Mouse (Mus musculus) small intestine, adult 2 months (tissue): ENCODE measurements at regions not wholly inside any gene's neighbourhood (a gene's known extent, or its start where the extent isn't known, plus 50 kb on each side); places are given as distances from the start of the nearest gene placed in this dataset.

Experiments used
- H3K27ac ChIP-seq: fragments of 200-500 bp; 2 replicates; pipeline ENCODE4 v1.5.1; 2012; ENCODE audit warnings: low read depth, low read length, control low read depth, inconsistent platforms; ENCODE audit not compliant: insufficient read depth
- H3K27me3 ChIP-seq: fragments of 200-500 bp; 2 replicates; pipeline ENCODE4 v1.6.1; 2012; ENCODE audit warnings: mild to moderate bottlenecking, moderate library complexity, low read length, inconsistent platforms; ENCODE audit not compliant: control insufficient read depth, insufficient read depth
- H3K36me3 ChIP-seq: fragments of 200-500 bp; 2 replicates; pipeline ENCODE4 v1.6.1; 2012; ENCODE audit warnings: mild to moderate bottlenecking, low read length, control low read depth, inconsistent platforms; ENCODE audit not compliant: control insufficient read depth, insufficient read depth
- H3K4me1 ChIP-seq: fragments of 200-500 bp; 2 replicates; pipeline ENCODE4 v1.6.1; 2012; ENCODE audit warnings: low read length, inconsistent platforms, mixed read lengths; ENCODE audit not compliant: control insufficient read depth, insufficient read depth, insufficient read length
- H3K4me3 ChIP-seq: fragments of 200-500 bp; 2 replicates; pipeline ENCODE4 v1.5.1; 2012; ENCODE audit warnings: low read depth, mild to moderate bottlenecking, control low read depth, inconsistent platforms, low read length, moderate library complexity
- CTCF ChIP-seq: fragments of 200-500 bp; IDR thresholded peaks from 2 replicates; pipeline ENCODE4 v1.5.1; 2012; ENCODE audit warnings: low read depth, mild to moderate bottlenecking, control low read depth, inconsistent platforms, low read length, moderate library complexity, mixed read lengths; ENCODE audit not compliant: insufficient replicate concordance, insufficient read length; ENCODE audit errors: extremely low read depth
- POLR2A ChIP-seq: fragments of 200-500 bp; IDR thresholded peaks from 2 replicates; pipeline ENCODE4 v1.6.1; 2012; ENCODE audit warnings: low read depth, mild to moderate bottlenecking, control low read depth, inconsistent platforms, low read length, moderate library complexity
- WGBS: fragments of 180-500 bp; shearing (Covaris S2); methylation state at CpG from one replicate; pipeline ENCODE4 v1.1.7; 2018; 5-methylcytosine and 5-hydroxymethylcytosine counted together

DNA sequence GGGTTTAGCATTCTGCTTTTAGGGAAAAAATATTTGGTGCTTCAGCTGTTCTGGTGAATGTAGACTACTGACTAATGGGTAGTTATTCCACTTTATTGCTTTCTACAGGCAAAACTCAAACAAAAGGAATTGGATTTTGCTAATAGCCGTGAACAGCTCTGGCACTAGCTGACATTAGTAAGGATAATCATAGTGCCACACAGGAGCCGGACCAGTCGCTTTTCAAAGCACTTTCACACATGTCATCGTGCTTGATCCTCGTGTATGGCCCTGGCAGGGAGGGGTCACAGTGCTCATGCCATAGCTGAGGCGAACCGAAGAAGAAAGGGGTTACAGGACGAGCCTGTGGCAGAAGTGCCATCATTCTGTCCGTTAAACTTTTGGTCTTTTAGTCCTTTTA, 153.2 kb upstream of the Atp5g3 start:
- Histone ChIP-seq H3K27ac (no peak overlapping the region), H3K36me3 (no peaks in the 10 kb centered on the region), H3K4me3 (no peak overlapping the region), H3K27me3 (no peaks in the 10 kb centered on the region; the same call in 1 of the 2 replicates), H3K4me1 (no peaks in the 10 kb centered on the region; the same call in 1 of the 2 replicates)
- 69% methylated on average over 9 of the region's 9 CpGs for WGBS
- TF ChIP-seq POLR2A (no peak), CTCF (no peak)

DNA sequence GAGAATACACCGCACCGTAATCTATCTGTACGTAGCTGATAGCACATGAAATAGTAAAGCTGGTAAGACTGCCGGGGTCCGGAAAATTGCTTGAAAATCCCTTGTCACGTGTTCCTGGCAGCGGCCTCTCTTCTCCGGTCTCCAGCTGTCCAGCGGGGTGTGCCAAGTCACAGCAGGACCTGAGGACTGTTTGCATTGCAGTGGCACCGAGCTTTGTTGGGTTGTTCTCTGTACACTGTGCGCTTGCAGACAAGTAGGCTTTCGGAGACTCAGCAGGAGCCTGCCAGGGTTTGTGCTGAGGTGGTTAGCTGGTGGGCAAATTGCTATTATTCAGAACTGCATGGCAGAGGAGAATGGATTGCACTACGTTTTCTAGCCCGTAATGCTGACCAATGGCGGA, 152.7 kb upstream of the Atp5g3 start:
- H3K4me1 ChIP-seq: no peaks in the 10 kb centered on the region; the same call in 1 of the 2 replicates
- no peak overlapping the region for H3K27ac ChIP-seq
- H3K36me3 ChIP-seq: no peaks in the 10 kb centered on the region
- 77% methylated on average over 15 of the region's 15 CpGs for WGBS
- no peak overlapping the region for H3K4me3 ChIP-seq
- no peaks in the 10 kb centered on the region; the same call in 1 of the 2 replicates for H3K27me3 ChIP-seq
- TF ChIP-seq POLR2A (no peak), CTCF (no peak)

DNA sequence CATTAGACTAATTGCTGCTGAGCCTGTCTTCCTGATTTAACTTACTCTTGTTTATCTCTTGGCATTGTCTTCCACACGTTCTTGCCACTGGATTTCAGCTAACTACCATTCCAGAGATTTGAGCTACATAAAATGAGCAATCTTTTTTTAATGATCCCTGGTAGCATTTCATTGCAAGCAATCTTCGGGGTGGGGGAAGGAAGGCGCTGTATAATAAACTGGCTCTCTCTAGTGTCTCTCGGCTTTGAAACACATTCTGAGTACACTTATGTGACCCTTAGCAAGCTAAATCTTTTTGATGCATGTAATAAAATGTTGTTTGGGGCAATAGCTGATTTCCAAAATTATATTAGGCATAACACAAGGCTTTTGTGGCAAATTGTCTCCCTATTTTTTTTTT, 152.2 kb upstream of the Atp5g3 start:
- Histone ChIP-seq H3K27me3 (no peaks in the 10 kb centered on the region; the same call in 1 of the 2 replicates), H3K4me1 (no peaks in the 10 kb centered on the region; the same call in 1 of the 2 replicates), H3K36me3 (no peaks in the 10 kb centered on the region), H3K4me3 (no peak overlapping the region), H3K27ac (no peak overlapping the region)
- WGBS: 63% methylated on average over 4 of the region's 4 CpGs
- TF ChIP-seq CTCF: no peak
- TF ChIP-seq POLR2A: no peak

DNA sequence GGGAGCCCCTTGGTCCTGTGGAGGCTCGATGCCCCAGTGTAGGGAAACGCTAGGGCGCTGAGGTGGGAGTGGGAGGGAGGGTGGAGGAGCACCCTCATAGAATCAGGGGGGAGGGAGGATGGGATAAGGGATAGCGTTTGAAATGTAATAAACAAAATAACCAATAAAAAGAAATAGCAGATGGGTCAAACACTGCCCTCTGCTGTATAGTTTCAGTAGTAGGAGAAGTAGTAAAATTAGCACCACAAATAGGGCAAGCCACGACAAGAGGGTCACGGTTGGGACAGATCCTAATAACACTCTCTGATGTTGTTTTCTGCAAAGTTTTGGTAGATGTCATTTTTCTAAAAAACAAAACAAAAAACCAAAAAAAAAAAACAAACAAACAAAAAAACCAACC, 131.3 kb upstream of the Atp5g3 start:
- 61% methylated on average over 6 of the region's 6 CpGs for WGBS
- Histone ChIP-seq H3K27ac (no peak overlapping the region), H3K4me1 (peaks cover 4% of the 10 kb centered on the region; the same call in 1 of the 2 replicates), H3K4me3 (no peak overlapping the region), H3K27me3 (no peaks in the 10 kb centered on the region), H3K36me3 (no peaks in the 10 kb centered on the region)
- no peak for TF ChIP-seq POLR2A
- no peak for TF ChIP-seq CTCF

DNA sequence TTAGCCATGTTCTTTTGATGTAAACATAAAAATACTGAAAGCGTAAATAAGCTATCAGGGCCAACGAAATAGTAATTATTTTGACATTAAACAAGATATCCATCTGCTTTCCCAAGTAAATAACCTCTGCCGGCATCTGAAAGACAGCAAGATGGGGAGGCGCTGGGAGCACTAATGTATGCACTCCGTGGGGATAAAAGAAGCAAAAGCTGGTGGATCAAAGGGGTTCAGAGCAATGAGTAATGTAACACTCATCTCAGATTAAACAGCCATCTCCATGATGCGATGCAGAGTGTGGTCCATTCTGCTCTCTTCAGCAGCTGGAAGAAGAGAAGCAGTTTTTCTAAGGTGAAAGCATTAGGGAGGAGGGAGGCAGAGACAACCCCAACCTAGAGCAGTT, 128.5 kb upstream of the Atp5g3 start:
- Histone ChIP-seq H3K4me1 (peaks cover 4% of the 10 kb centered on the region; the same call in 1 of the 2 replicates), H3K27me3 (no peaks in the 10 kb centered on the region), H3K36me3 (no peaks in the 10 kb centered on the region), H3K27ac (no peak overlapping the region), H3K4me3 (no peak overlapping the region)
- WGBS: 48% methylated on average over 6 of the region's 6 CpGs
- TF ChIP-seq POLR2A: no peak

DNA sequence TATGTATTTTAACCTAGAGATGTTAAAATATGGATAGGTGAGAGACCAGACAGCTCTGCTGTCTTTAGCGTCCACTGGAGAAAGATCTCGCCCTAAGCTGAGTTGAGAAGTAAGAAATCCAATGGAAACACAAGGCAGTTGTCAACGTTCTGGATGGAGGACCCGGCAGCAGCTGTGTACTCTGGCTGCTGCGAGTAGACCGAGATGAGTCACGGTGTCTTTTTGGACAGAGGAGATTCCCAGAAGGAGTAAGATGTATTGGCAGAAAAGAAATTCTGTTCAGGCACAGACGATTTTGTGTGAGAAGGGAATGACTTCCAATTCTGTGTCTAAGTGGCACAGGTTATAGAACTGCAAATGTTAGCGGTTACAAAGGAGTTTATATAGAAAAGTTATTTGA, 124.9 kb upstream of the Atp5g3 start:
- no peak overlapping the region for H3K27ac ChIP-seq
- WGBS: 76% methylated on average over 9 of the region's 9 CpGs
- H3K4me1 ChIP-seq: peaks cover 4% of the 10 kb centered on the region; the same call in 1 of the 2 replicates
- TF ChIP-seq POLR2A (no peak), CTCF (no peak)
- no peaks in the 10 kb centered on the region for H3K36me3 ChIP-seq
- H3K27me3 ChIP-seq: no peaks in the 10 kb centered on the region
- no peak overlapping the region for H3K4me3 ChIP-seq

DNA sequence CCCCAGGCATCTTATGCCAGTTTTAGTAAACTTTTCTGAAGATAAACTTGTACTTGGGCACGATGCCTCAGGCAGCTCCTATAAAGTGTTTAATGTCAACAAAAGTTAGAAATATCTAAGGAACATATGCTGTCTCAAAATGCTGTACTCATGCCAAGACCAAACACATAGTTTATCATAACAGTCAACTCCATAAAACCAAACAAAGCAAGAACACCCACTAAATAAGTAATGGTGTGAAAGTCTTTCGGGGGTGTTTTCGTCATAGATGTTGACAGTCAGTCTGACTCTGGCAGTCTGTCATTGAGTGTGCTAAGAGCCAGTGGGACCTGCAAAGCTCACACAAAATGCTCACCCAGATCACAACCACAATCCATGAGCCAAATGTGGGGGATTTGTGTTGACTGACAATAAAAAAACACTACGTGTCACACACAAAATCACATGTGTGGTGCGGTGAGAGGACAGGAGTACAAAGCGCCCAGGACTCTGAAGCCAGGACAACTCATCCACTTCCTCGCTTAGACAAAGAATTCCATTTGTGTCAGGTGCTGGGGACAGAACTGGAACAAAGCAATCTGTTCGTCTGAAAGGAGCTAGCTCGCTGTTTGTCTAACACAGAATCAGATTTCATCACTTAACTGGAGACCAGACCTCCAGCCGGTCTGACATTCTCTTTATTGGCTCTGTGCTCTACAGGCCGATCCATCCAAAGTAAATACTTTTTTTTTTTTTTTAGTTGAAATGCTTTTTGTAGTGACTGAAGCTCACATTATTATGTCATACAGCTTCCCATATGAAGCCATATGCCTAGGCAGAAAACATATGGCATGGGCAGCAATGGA, 121.3 kb upstream of the Atp5g3 start:
- no peaks in the 10 kb centered on the region for H3K27me3 ChIP-seq
- H3K36me3 ChIP-seq: no peaks in the 10 kb centered on the region
- 59% methylated on average over 11 of the region's 11 CpGs for WGBS
- TF ChIP-seq POLR2A (no peak), CTCF (no peak)
- no peaks in the 10 kb centered on the region for H3K4me1 ChIP-seq
- no peak overlapping the region for H3K27ac ChIP-seq
- H3K4me3 ChIP-seq: no peak overlapping the region

DNA sequence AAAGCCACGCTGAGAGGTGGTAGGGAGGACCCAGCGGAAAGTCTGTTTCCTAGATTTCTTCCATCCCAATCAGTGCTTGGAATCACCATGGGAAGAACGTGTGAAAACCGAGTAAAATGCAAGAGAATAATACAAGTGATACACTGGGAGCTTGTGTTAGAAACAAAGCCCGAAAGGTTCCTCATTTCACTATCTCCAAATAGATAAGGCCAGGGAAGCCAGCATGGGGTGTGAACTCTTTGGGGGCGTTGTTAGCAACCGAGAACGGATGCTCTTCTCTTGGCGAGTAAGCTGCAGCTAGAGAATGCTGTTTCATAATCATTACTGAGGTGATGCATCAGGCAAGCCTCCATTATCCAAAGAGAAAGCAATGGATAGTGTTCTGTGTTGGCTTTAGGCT, 118.8 kb upstream of the Atp5g3 start:
- H3K36me3 ChIP-seq: no peaks in the 10 kb centered on the region
- no peak for TF ChIP-seq CTCF
- no peak for TF ChIP-seq POLR2A
- H3K27ac ChIP-seq: no peak overlapping the region
- H3K4me1 ChIP-seq: no peaks in the 10 kb centered on the region
- H3K4me3 ChIP-seq: no peak overlapping the region
- H3K27me3 ChIP-seq: no peaks in the 10 kb centered on the region
- 67% methylated on average over 9 of the region's 9 CpGs for WGBS
